Mouse (Mus musculus) frontal cortex, adult 2 months (tissue): ENCODE data around the gene Dus1l. TPM values are rescaled to one million over a fixed set of nuclear protein-coding genes. Genes with fewer than 3 reads are reported as not detected.
"Not testable (repeated sequence)": the region's sequence is repeated elsewhere in the genome, so short reads cannot be mapped to it uniquely, and the experiment has no call there.

Experiments
- DNase-seq, 2 experiments: peaks; one replicate each; pipeline ENCODE4 v3.0.0; 2022; ENCODE audit warnings: low spot score in 1 of 2; ENCODE audit errors: extremely low spot score in 1 of 2
- polyA plus RNA-seq: library from polyadenylated mRNA; depleted of rRNA; stranded (reverse); fragments of >200 nt; gene quantifications from 2 replicates; pipeline ENCODE4 v1.2.3, GENCODE M21; 2012

The Dus1l gene
- polyA plus RNA-seq, 1 experiment = 45.7 TPM

GRCm38 (mm10) chr11:120820546-120820945 is 24.3 kb upstream of the Dus1l start:
- DNase-seq = no peak

GRCm38 (mm10) chr11:120819556-120819955 is 23.4 kb upstream of the Dus1l start:
- DNase-seq = no peak

GRCm38 (mm10) chr11:120818251-120818650 is 22.0 kb upstream of the Dus1l start:
- DNase-seq = no peak

- DNase-seq = no peak
Observed at GRCm38 (mm10) chr11:120817358-120817757, 21.2 kb upstream of the Dus1l start.

- DNase-seq = peak in 1 of 2 experiments; percentile 48
Observed at GRCm38 (mm10) chr11:120812068-120812467, 15.9 kb upstream of the Dus1l start.

GRCm38 (mm10) chr11:120808010-120808409 is 11.8 kb upstream of the Dus1l start:
- no peak for DNase-seq

- DNase-seq = no peak
Observed at GRCm38 (mm10) chr11:120805375-120806298, 9.4 kb upstream of the Dus1l start.

- no peak for DNase-seq
Observed at GRCm38 (mm10) chr11:120804769-120805168, 8.6 kb upstream of the Dus1l start.

- no peak for DNase-seq
Observed at GRCm38 (mm10) chr11:120804274-120804673, 8.1 kb upstream of the Dus1l start.

GRCm38 (mm10) chr11:120800061-120800904 is 4.1 kb upstream of the Dus1l start:
- DNase-seq = peak; percentile 56 to 90

GRCm38 (mm10) chr11:120799316-120799890 is 3.2 kb upstream of the Dus1l start:
- no peak for DNase-seq

GRCm38 (mm10) chr11:120798244-120798643 is 2.0 kb upstream of the Dus1l start:
- no peak for DNase-seq

GRCm38 (mm10) chr11:120796614-120796946 is 377 bp upstream of the Dus1l start:
- DNase-seq = no peak

GRCm38 (mm10) chr11:120792652-120793051 is 3.6 kb downstream of the Dus1l start:
- no peak for DNase-seq

GRCm38 (mm10) chr11:120789810-120790209 is 6.4 kb downstream of the Dus1l start:
- DNase-seq = no peak

- no peak for DNase-seq
Observed at GRCm38 (mm10) chr11:120789355-120789754, 6.8 kb downstream of the Dus1l start.

- not testable (repeated sequence) for DNase-seq
Observed at GRCm38 (mm10) chr11:120788460-120788859, 7.7 kb downstream of the Dus1l start.

- no peak for DNase-seq
Observed at GRCm38 (mm10) chr11:120785145-120785544, 11.1 kb downstream of the Dus1l start.

- peak in 1 of 2 experiments; percentile 81 for DNase-seq
Observed at GRCm38 (mm10) chr11:120784064-120784791, 12.0 kb downstream of the Dus1l start, which contains the start of the genes Rfng and Gps1. TSS of gene Rfng (minus strand) at chr11:120784207. TSS of gene Gps1 (plus strand) at chr11:120784272.

- no peak for DNase-seq
Observed at GRCm38 (mm10) chr11:120783426-120784063, 12.7 kb downstream of the Dus1l start.
